Mouse (Mus musculus): Measurements from ENCODE around the gene Nav2. TPM values are rescaled to one million over a fixed set of nuclear protein-coding genes. Genes with fewer than 3 reads are reported as not detected.
A peak's percentile ranks its signal among the peaks of the same experiment; 100 is the strongest.

The Nav2 gene
- polyA plus RNA-seq, 1 experiment from 2014 or later, result 8.3 TPM

DNA sequence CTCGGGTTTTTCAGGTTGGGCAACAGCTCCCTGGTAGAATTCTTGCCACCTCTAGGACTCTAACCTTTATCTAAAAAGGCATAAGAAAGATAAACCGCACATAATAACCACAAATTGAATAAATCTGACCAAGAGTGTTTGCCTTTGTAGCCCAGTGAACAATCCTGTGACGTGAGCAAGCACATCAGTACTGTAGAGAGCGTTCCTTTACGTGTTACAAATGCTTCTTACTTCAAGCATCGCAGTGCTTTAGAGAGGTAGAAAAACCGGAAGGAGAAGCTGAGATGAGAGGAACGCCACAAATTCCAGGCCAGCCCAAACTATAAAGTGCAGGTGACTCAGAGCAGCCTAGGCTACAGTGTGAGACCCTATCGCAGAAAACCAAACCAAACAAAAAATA, 503.3 kb downstream of the Nav2 start:
- H3K4me3 ChIP-seq, result no peak overlapping the region
- no peaks in the 10 kb centered on the region for H3K36me3 ChIP-seq
- no peaks in the 10 kb centered on the region for H3K27me3 ChIP-seq (ENCODE audit: low read depth, poor library complexity, severe bottlenecking)
- H3K27ac ChIP-seq, result no peak overlapping the region
- no peak for DNase-seq (ENCODE audit: low spot score)
- no peaks in the 10 kb centered on the region for H3K9me3 ChIP-seq (replicated peaks)
- 89% methylated on average over 9 of the region's 9 CpGs for WGBS
- H3K4me1 ChIP-seq, result peaks cover 12% of the 10 kb centered on the region; the same call in 1 of the 2 replicates

DNA sequence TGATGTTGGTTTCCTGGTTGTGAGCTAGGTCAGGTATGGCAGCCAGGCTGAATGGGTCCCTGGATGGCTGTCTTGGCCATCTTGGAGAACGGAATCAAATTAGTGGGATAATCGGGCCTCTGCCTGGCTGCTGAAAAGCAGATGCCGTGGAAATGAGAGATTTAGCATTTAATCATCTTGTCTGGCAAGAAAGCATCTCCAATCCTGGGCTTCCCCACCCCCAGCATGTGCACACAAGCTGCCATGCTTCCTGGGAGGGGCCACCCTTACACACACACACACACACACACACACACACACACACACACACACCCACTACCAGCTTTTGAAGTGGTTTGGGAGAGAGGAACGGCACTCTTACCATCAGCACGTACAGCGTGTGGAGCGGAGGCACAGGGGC, 506.6 kb downstream of the Nav2 start:
- WGBS, result 97% methylated on average over 7 of the region's 7 CpGs
- H3K4me1 ChIP-seq, result no peaks in the 10 kb centered on the region
- DNase-seq (ENCODE audit: low spot score), result no peak
- H3K27ac ChIP-seq, result no peak overlapping the region
- no peak overlapping the region for H3K4me3 ChIP-seq
- H3K36me3 ChIP-seq, result no peaks in the 10 kb centered on the region
- no peaks in the 10 kb centered on the region for H3K9me3 ChIP-seq (replicated peaks)
- H3K27me3 ChIP-seq (ENCODE audit: low read depth, poor library complexity, severe bottlenecking), result no peaks in the 10 kb centered on the region

DNA sequence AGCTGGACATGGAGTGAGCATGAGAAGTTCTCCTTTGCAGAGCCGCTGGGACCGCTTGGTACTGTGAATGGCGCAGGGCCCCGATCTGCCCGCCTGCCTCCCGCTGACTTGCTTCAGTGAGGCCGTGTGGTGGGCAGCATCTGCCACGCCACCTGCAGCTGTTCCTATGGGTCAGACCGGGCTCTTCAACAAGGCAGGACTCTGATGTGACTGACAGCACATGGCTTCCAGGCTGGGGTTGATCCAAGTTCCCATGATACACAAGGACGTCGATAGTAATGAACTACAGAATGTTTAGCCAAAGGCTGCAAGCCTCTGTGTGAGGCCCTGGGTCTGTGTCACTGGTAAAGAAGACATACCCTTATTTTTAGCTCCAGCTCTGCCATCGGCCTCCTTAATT, 507.2 kb downstream of the Nav2 start:
- DNase-seq (ENCODE audit: low spot score), result no peak
- Histone ChIP-seq H3K27me3 (ENCODE audit: low read depth, poor library complexity, severe bottlenecking) (no peaks in the 10 kb centered on the region), H3K4me3 (no peak overlapping the region), H3K9me3 (replicated peaks) (no peaks in the 10 kb centered on the region), H3K27ac (no peak overlapping the region), H3K36me3 (no peaks in the 10 kb centered on the region), H3K4me1 (no peaks in the 10 kb centered on the region)
- WGBS, result 93% methylated on average over 12 of the region's 12 CpGs

DNA sequence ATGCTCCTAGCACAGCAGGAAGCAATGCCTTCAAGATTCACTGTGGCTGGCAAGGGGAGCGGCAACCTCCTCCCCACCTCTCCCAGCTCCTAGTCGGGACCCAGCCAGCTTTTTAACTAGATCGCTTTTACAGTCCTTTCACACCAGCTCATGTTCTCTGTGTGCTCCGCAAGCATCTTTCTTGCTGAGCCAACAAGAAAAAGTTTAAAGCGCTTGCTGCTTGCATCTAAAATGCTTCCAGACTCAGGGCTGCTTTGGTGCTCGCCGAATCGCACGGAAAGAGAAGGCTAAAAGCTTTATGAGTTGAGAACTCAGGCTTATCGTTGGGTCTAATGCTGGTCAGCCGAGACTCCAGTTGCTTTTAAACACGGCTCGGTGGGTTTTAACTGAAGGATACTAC, 510.3 kb downstream of the Nav2 start:
- H3K27ac ChIP-seq, result no peak overlapping the region
- H3K4me1 ChIP-seq, result no peaks in the 10 kb centered on the region
- 82% methylated on average over 13 of the region's 13 CpGs for WGBS
- DNase-seq (ENCODE audit: low spot score), result no peak
- no peaks in the 10 kb centered on the region for H3K27me3 ChIP-seq (ENCODE audit: low read depth, poor library complexity, severe bottlenecking)
- H3K4me3 ChIP-seq, result no peak overlapping the region
- H3K36me3 ChIP-seq, result no peaks in the 10 kb centered on the region
- H3K9me3 ChIP-seq (replicated peaks), result no peaks in the 10 kb centered on the region

DNA sequence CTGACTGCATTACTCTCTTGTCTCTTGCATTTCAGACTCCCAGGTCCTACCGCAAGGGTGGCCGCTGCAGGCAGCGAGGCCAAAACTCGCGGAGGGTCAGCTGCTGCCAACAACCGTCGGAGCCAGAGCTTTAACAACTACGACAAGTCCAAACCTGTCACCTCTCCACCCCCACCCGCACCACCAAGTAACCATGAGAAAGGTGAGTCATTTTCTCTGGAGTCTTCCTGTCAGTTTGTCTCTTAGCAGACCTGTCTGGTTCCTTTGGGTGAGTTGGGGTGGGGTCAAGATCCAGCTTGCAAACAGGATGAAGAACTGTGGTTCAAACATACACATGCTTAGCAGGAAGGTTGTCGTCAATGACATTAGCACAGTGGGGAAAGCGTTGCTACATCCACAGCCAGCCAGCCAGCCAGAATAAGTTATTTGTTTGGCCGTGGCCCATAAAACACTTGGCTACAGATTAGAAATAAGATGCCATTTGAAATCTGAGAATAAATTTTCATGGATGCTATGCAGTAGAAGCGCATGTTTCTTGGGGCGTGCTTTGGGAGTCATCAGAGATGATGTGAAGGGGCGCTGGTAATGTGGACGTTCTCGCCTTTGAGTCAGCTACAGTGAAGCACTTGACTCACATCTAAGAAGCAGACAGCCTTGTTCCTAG, 511.8 kb downstream of the Nav2 start:
- Histone ChIP-seq H3K4me3 (no peak overlapping the region), H3K27ac (no peak overlapping the region), H3K4me1 (no peaks in the 10 kb centered on the region), H3K9me3 (replicated peaks) (no peaks in the 10 kb centered on the region), H3K27me3 (ENCODE audit: low read depth, poor library complexity, severe bottlenecking) (no peaks in the 10 kb centered on the region), H3K36me3 (no peaks in the 10 kb centered on the region)
- WGBS, result 91% methylated on average over 17 of the region's 17 CpGs
- no peak for DNase-seq (ENCODE audit: low spot score)

DNA sequence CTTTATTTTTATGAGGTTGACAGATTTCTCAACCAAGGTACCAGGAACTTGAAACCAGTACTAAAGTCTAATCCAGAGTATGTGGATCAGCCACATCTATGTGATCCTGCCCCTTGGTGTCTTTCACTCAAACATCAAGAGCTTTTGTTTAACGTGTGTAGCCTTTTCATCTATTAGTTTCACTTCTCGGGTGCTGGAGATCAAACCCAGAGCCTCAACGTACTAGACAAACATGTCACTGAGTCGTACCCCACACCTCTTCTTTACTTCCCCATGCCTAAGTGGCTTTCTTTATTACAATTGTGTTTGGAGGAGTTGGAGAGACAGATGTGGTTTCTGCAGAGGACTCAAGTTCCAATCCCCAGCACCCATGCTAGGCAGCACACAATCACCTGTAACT, 512.7 kb downstream of the Nav2 start:
- Histone ChIP-seq H3K27me3 (ENCODE audit: low read depth, poor library complexity, severe bottlenecking) (no peaks in the 10 kb centered on the region), H3K9me3 (replicated peaks) (no peaks in the 10 kb centered on the region), H3K4me1 (no peaks in the 10 kb centered on the region), H3K27ac (no peak overlapping the region), H3K4me3 (no peak overlapping the region), H3K36me3 (no peaks in the 10 kb centered on the region)
- DNase-seq (ENCODE audit: low spot score), result no peak
- 75% methylated on average over 4 of the region's 4 CpGs for WGBS

DNA sequence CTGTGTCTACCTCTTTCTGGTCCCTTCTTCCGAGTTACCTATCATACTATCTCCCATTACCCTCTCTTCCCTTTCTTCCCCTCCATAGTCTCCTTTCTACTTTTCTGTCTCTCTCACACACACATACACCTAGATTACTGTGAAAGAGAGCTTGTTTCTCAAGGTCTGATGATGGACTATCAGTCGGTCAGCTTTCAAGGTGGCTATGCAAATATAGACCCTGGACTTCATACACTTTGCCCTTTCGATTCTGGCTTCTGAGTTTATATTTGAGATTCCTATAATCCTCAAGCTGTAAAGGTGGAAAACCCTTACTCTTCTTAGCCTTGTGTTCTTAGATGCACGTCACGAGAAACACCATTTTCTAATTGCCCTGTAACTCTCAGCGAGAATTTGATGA, 515.4 kb downstream of the Nav2 start:
- H3K27ac ChIP-seq, result no peak overlapping the region
- H3K36me3 ChIP-seq, result no peaks in the 10 kb centered on the region
- no peak for DNase-seq (ENCODE audit: low spot score)
- no peak overlapping the region for H3K4me3 ChIP-seq
- 88% methylated on average over 6 of the region's 6 CpGs for WGBS
- H3K9me3 ChIP-seq (replicated peaks), result no peaks in the 10 kb centered on the region
- no peaks in the 10 kb centered on the region for H3K4me1 ChIP-seq
- no peaks in the 10 kb centered on the region for H3K27me3 ChIP-seq (ENCODE audit: low read depth, poor library complexity, severe bottlenecking)

DNA sequence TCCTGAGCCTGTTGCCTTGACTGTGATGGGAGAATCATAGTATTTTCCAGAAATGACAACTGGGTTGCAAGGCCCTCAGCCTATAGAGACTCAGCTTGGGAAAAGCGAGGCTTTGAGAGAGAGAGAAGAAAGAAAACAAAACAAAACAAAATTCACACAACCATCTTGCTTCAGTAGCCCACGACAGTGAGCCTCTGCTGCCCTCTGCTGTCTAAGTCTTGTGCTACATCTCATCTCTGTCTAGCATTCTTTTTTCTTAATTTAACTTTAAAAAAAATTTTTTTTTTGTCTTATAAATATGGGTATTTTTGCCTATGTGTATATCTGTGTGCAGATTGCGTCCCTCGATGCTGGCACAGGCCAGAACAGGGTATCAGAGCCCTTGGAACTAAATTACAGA, 517.5 kb downstream of the Nav2 start:
- DNase-seq (ENCODE audit: low spot score), result peak; percentile 65
- H3K27ac ChIP-seq, result 0 out of 2 replicates have a peak overlapping the region, but pooled peaks have one; percentile 0
- 49% methylated on average over 4 of the region's 4 CpGs for WGBS
- no peaks in the 10 kb centered on the region for H3K36me3 ChIP-seq
- no peaks in the 10 kb centered on the region for H3K27me3 ChIP-seq (ENCODE audit: low read depth, poor library complexity, severe bottlenecking)
- no peak overlapping the region for H3K4me3 ChIP-seq
- H3K9me3 ChIP-seq (replicated peaks), result no peaks in the 10 kb centered on the region
- no peaks in the 10 kb centered on the region for H3K4me1 ChIP-seq

DNA sequence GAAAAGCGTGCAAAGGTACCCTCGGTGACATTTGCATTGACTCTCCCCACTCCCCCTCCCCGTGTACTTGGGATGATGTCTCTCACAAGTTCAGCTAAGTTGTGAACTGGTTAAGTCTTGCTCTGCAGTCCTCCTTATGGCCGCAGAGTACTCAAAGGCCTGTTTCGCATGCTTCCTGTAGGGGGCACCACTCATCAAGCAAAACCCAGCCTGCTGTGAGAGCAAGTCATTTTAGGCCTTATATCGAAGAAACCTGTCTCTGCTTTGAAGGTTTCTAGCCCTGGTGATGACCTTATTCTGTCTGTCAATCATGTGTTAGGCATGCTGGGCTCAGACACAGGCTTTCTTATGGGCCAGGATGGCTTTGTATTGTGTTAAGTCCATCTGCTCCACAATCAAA, 519.3 kb downstream of the Nav2 start:
- no peak overlapping the region for H3K27ac ChIP-seq
- no peak overlapping the region for H3K4me3 ChIP-seq
- no peaks in the 10 kb centered on the region for H3K4me1 ChIP-seq
- H3K27me3 ChIP-seq (ENCODE audit: low read depth, poor library complexity, severe bottlenecking), result no peaks in the 10 kb centered on the region
- H3K9me3 ChIP-seq (replicated peaks), result no peaks in the 10 kb centered on the region
- WGBS, result 54% methylated on average over 6 of the region's 6 CpGs
- H3K36me3 ChIP-seq, result no peaks in the 10 kb centered on the region
- DNase-seq (ENCODE audit: low spot score), result peak; percentile 50

DNA sequence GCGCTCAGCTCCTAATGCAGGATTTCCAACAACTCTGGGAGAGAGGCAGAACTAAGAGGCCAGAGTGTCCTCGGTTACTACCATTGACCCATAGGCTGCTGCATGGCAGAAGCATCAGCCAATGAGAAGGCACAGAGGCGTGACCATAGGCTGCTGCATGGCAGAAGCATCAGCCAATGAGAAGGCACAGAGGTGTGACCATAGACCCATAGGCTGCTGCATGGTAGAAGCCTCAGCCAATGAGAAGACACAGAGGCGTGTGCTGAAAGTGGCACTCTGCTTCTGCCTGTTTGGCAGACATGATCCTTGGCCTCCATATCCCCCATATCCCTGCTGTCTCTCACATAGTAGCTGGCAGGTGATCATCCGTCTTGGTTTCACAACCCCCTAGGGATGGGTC, 520.4 kb downstream of the Nav2 start:
- DNase-seq (ENCODE audit: low spot score), result no peak
- Histone ChIP-seq H3K36me3 (no peaks in the 10 kb centered on the region), H3K27ac (no peak overlapping the region), H3K4me1 (no peaks in the 10 kb centered on the region), H3K27me3 (ENCODE audit: low read depth, poor library complexity, severe bottlenecking) (no peaks in the 10 kb centered on the region), H3K4me3 (no peak overlapping the region), H3K9me3 (replicated peaks) (no peaks in the 10 kb centered on the region)
- 76% methylated on average over 5 of the region's 5 CpGs for WGBS

DNA sequence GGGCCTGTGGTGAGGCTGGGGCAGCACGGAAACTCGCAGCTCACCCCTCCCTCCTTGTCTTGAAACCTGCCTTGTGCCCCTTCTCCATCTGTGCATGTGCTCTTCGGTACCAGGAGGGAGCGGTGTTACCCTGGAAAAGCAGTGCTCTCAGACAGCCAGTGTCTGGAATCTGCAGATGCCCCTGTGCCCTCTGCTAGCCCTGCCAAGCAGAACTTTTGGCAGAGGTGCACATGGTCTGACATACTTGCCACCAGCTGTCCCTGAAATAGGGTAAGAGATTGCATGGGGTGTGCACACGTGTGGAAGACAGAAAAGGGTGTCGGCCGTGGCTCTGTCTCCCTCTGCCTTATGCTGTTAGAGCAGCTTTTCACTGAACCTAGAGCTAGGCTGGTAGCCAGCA, 522.3 kb downstream of the Nav2 start:
- no peak for DNase-seq (ENCODE audit: low spot score)
- H3K27ac ChIP-seq, result no peak overlapping the region
- no peak overlapping the region for H3K4me3 ChIP-seq
- no peaks in the 10 kb centered on the region for H3K4me1 ChIP-seq
- no peaks in the 10 kb centered on the region for H3K9me3 ChIP-seq (replicated peaks)
- WGBS, result 92% methylated on average over 7 of the region's 7 CpGs
- H3K27me3 ChIP-seq (ENCODE audit: low read depth, poor library complexity, severe bottlenecking), result no peaks in the 10 kb centered on the region
- H3K36me3 ChIP-seq, result no peaks in the 10 kb centered on the region

DNA sequence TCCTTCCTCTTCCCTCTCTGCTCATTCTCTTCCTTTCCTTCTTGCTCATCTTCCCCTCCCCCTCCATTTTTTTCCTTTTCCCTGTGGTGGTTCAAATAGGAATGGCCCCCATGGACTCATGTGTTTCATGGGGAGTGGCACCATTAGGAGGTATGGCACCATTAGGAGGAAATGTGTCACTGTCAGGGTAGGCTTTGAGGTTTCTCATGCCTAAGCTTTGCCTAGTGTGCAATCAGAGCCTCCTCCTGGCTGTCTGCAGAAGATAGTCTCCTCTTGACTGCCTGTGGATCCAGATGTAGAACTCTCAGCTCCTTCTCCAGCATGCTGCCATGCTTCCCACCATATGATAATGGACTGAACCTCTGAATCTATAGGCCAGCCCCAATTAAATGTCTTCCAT, 525.4 kb downstream of the Nav2 start:
- Histone ChIP-seq H3K27me3 (ENCODE audit: low read depth, poor library complexity, severe bottlenecking) (no peaks in the 10 kb centered on the region), H3K4me3 (no peak overlapping the region)
- no peak for DNase-seq (ENCODE audit: low spot score)

DNA sequence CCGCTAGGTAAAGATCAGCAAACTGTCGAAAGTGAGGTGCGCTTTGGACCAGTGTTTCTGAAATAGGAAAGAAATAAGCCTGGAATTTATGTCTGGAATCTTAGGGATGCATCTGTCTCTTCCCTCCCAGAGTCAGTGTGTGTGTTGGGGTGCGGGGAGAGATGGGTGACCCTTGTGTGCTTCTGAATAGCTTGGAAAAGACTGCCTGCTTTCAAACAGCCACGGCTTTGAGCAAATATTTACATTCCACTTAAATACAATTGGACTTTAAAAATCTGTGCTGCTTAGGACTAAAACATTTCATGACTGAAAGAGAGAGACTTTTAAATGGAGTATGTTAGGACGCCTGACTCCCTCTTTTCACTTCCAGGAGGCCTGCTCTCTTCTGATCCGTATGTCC, 528.0 kb downstream of the Nav2 start:
- peaks cover 18% of the 10 kb centered on the region for H3K4me1 ChIP-seq
- 82% methylated on average over 7 of the region's 7 CpGs for WGBS
- no peaks in the 10 kb centered on the region for H3K27me3 ChIP-seq (ENCODE audit: low read depth, poor library complexity, severe bottlenecking)
- no peak overlapping the region for H3K4me3 ChIP-seq
- DNase-seq (ENCODE audit: low spot score), result no peak
- H3K27ac ChIP-seq, result no peak overlapping the region
- no peaks in the 10 kb centered on the region for H3K36me3 ChIP-seq
- no peaks in the 10 kb centered on the region for H3K9me3 ChIP-seq (replicated peaks)

More for the DNA sequence above, 525.4 kb downstream of the Nav2 start:
- Histone ChIP-seq H3K9me3 (replicated peaks) (no peaks in the 10 kb centered on the region), H3K27ac (no peak overlapping the region), H3K4me1 (peaks cover 14% of the 10 kb centered on the region), H3K36me3 (no peaks in the 10 kb centered on the region)

DNA sequence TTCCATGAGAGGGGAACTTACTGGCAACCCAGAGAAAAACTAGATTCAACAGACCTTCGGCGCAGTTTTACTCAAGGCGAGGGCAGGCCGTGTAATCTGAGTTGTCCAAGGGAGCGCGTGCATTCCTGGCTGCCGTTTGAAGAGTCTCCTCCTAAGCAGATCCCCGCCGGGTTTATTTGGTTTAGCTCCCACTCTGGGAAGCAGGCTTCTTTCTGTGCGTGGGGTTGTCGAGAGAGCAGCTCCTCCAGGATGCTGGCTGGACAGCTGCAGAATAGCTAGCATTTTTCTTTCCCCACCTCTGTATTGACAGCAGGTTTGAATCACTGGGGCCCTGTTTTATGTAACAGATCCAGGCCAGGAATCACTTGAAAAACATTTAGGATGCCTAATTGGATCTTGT, 529.4 kb downstream of the Nav2 start:
- H3K27me3 ChIP-seq (ENCODE audit: low read depth, poor library complexity, severe bottlenecking), result no peaks in the 10 kb centered on the region
- DNase-seq (ENCODE audit: low spot score), result no peak
- H3K4me3 ChIP-seq, result no peak overlapping the region
- H3K36me3 ChIP-seq, result no peaks in the 10 kb centered on the region
- no peaks in the 10 kb centered on the region for H3K9me3 ChIP-seq (replicated peaks)
- 27% methylated on average over 11 of the region's 11 CpGs for WGBS
- 0 out of 2 replicates have a peak overlapping the region, but pooled peaks have one; percentile 46 for H3K27ac ChIP-seq
- peaks cover 18% of the 10 kb centered on the region for H3K4me1 ChIP-seq
